Mouse (Mus musculus) CH12.LX (cell line): ENCODE measurements around the gene Setdb2.
"Not testable (repeated sequence)": the region's sequence is repeated elsewhere in the genome, so short reads cannot be mapped to it uniquely, and the experiment has no call there.

Experiments used
- CTCF ChIP-seq, 2 experiments: IDR thresholded peaks in 1 of 2; conservative IDR thresholded peaks in 1 of 2; 2 replicates each; pipeline ENCODE4 v1.5.1; 2011 to 2012; ENCODE audit warnings: low read depth in 2 of 2, low read length in 2 of 2, improper control_type of control experiment in 1 of 2, inconsistent platforms in 1 of 2, mild to moderate bottlenecking in 1 of 2, moderate library complexity in 1 of 2
- POLR2A ChIP-seq: IDR thresholded peaks from 2 replicates; pipeline ENCODE4 v1.6.1; 2011; ENCODE audit warnings: low read depth, mild to moderate bottlenecking, improper control_type of control experiment, low read length

DNA sequence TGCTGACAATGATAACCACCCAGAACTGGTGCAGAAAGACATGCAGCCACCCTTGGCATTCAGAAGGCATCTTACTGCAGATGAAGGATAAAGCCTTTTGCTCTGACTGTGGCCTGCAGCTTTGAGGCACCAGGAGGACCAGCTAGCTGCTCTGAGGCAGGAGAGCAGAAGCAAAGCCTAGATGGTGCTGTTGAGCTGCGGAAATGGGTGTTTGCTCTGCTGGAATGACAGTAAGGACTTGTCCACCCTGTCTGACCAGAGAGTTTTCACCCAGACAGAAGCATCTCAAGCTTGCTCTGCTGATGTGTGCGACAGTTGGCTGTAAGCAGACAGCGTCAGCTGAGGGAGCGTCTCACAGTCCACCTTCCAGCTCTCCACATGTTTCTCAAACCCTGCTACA lies 50.5 kb downstream of the Setdb2 start:
- TF ChIP-seq CTCF (conservative IDR thresholded peaks at IDR 0.05 in 1 of 2, IDR thresholded peaks at IDR 0.05 in 1 of 2; ENCODE audit: low read depth in 2 of 2, low read length in 2 of 2), result peak in 1 of 2 experiments; percentile 26; a peak in 2 of 4 replicates
- TF ChIP-seq POLR2A, result not testable (repeated sequence)
